Mouse (Mus musculus) neural tube, embryonic 15.5 days (tissue): ENCODE results near the gene Mettl9. TPM values are rescaled to one million over a fixed set of nuclear protein-coding genes. Genes with fewer than 3 reads are reported as not detected.

Experiments
- ATAC-seq: fragments of 200-750 bp; cut with Nextera tagmentation; 2 replicates; pipeline ENCODE4 v1.8.0; 2017; ENCODE audit warnings: mild to moderate bottlenecking, moderate TSS enrichment, moderate library complexity; ENCODE audit not compliant: low FRiP score
- H3K27ac ChIP-seq: fragments of 300-500 bp; sonication (generic); replicated peaks from 2 replicates; pipeline ENCODE4 v1.5.1; 2015; ENCODE audit warnings: mild to moderate bottlenecking, inconsistent platforms
- H3K27me3 ChIP-seq: fragments of 300-500 bp; sonication (generic); replicated peaks from 2 replicates; pipeline ENCODE4 v1.6.1; 2015; ENCODE audit warnings: inconsistent platforms
- H3K36me3 ChIP-seq: fragments of 300-500 bp; sonication (generic); 2 replicates; pipeline ENCODE4 v1.6.1; 2015; ENCODE audit warnings: inconsistent platforms
- H3K4me1 ChIP-seq: fragments of 300-500 bp; sonication (generic); 2 replicates; pipeline ENCODE4 v1.6.1; 2015; ENCODE audit warnings: inconsistent platforms
- H3K4me2 ChIP-seq: fragments of 300-500 bp; sonication (generic); 2 replicates; pipeline ENCODE4 v1.6.1; 2015; ENCODE audit warnings: inconsistent platforms, mild to moderate bottlenecking, moderate library complexity
- H3K4me3 ChIP-seq: fragments of 300-500 bp; sonication (generic); replicated peaks from 2 replicates; pipeline ENCODE4 v1.5.1; 2015; ENCODE audit warnings: mild to moderate bottlenecking, inconsistent platforms
- H3K9ac ChIP-seq: fragments of 300-500 bp; sonication (generic); replicated peaks from 2 replicates; pipeline ENCODE4 v1.6.1; 2015; ENCODE audit warnings: mild to moderate bottlenecking, inconsistent platforms
- H3K9me3 ChIP-seq: fragments of 300-500 bp; sonication (generic); replicated peaks from 2 replicates; pipeline ENCODE4 v1.6.1; 2016; ENCODE audit warnings: inconsistent platforms
- WGBS: fragments of 180-500 bp; shearing (Covaris S2); methylation state at CpG from one replicate; pipeline ENCODE4 v1.1.7; 2015; ENCODE audit warnings: mixed read lengths; 5-methylcytosine and 5-hydroxymethylcytosine counted together
- polyA plus RNA-seq: library from polyadenylated mRNA; unstranded; fragments of >200 nt; fragmentation: Nextera tagmentation; extraction: Ambion mirVana; gene quantifications from 2 replicates; pipeline ENCODE4 v1.2.1, GENCODE M21; 2015

The Mettl9 gene
- polyA plus RNA-seq, 1 experiment from 2014 or later, result 173 TPM

DNA sequence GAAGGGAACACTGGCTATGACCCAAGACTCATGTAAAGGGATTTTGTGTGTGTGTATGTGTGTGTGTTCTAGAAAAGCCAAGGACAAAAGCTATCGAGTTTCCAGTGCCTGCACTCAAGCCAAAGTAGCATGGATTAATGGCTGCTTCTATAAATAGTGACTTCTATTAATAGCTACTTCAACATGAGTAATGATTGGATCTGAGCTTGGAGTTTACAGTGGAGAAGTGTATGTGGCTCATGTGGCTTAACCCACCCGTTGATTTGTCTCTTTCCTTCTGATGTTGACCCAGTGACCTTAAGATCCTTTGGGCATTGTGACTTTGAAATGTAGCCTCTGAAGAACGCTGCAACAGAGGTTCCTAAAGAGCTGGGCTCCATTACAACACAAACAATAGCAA lies 77.1 kb downstream of the Mettl9 start:
- H3K9ac ChIP-seq, result no peak overlapping the region
- ATAC-seq, result no peak
- H3K4me3 ChIP-seq, result no peak overlapping the region
- no peaks in the 10 kb centered on the region for H3K4me1 ChIP-seq
- no peak overlapping the region for H3K27ac ChIP-seq
- no peak overlapping the region for H3K4me2 ChIP-seq
- H3K27me3 ChIP-seq, result no peaks in the 10 kb centered on the region
- no peaks in the 10 kb centered on the region for H3K9me3 ChIP-seq
- H3K36me3 ChIP-seq, result no peaks in the 10 kb centered on the region
- WGBS, result 55% methylated on average over 3 of the region's 3 CpGs

DNA sequence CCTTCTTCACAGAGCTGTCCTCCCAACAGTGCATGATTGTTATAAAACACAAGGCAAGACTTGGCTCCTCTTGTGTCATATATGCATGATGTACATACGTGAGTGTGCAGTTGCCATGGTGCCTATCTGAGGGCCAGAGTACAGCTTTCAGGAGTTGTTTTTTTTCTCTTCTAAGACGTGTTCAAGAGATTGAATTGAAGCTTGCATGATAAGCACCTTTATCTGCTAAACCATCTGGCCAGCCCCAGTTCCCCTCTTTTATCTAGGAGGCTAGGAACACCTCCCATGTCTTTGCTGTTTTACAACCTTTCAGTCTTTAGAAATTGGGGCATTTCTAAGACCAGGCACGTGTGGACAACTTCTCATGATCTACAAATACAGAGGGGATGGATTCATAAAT lies 77.5 kb downstream of the Mettl9 start:
- no peak overlapping the region for H3K4me3 ChIP-seq
- no peaks in the 10 kb centered on the region for H3K27me3 ChIP-seq
- no peaks in the 10 kb centered on the region for H3K4me1 ChIP-seq
- no peaks in the 10 kb centered on the region for H3K36me3 ChIP-seq
- 74% methylated on average over 3 of the region's 3 CpGs for WGBS
- no peak overlapping the region for H3K4me2 ChIP-seq
- no peaks in the 10 kb centered on the region for H3K9me3 ChIP-seq
- H3K9ac ChIP-seq, result no peak overlapping the region
- no peak overlapping the region for H3K27ac ChIP-seq
- ATAC-seq, result no peak

DNA sequence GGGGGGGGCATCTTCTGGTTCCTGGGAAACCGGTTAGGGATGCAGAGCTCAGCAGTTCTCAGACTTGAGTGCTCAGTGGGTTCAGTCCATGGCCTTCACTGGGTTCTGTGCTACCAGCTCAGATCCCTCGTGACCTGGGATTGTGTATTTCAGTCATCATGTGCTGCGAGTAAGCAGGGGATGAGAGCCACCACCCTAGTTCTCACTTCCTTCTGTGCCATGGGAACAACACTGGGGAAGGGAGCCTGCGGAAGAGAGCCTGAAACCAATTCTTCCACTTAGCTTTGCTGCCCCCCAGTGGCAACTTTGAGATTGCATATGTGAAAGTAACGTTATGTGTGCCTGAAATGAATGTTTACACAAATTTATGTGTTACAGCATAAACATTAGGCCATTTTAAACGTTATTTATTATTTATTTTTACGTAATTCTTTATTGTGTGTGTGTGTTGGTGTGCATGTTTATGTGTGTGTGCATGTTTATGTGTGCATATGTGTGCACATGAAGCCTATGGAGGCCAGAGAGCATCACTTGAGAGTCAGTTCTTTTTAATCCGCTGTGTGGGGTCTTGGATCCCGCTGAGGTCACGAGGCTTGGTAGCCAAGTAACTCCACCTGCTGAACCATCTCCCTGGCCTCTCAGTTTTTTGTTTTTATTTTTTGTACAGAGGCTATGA lies 86.0 kb downstream of the Mettl9 start:
- no peak overlapping the region for H3K27ac ChIP-seq
- no peaks in the 10 kb centered on the region for H3K36me3 ChIP-seq
- H3K9ac ChIP-seq, result no peak overlapping the region
- 13% methylated on average over 10 of the region's 10 CpGs for WGBS
- H3K9me3 ChIP-seq, result no peaks in the 10 kb centered on the region
- peak; percentile 78 for ATAC-seq
- H3K4me1 ChIP-seq, result peaks cover 2% of the 10 kb centered on the region; the same call in 1 of the 2 replicates
- H3K4me2 ChIP-seq, result 0 out of 2 replicates have a peak overlapping the region, but pooled peaks have one; percentile 15
- no peaks in the 10 kb centered on the region for H3K27me3 ChIP-seq
- H3K4me3 ChIP-seq, result no peak overlapping the region

Other genes starting within 250 kb of the Mettl9 start
- gene Gm5737, start 222.1 kb upstream of the Mettl9 start, polyA plus RNA-seq, result 0.14 TPM in 1 of 2 replicates, not detected in the other
- 33.5 and 40.6 TPM in 2 replicates for gene Eef2k, start 191.6 kb upstream of the Mettl9 start, polyA plus RNA-seq
- 23.4 and 26.4 TPM in 2 replicates for gene Polr3e, start 116.7 kb upstream of the Mettl9 start, polyA plus RNA-seq
- gene Cdr2, start 52.1 kb upstream of the Mettl9 start, polyA plus RNA-seq, result 14.0 and 14.5 TPM in 2 replicates
- 0.22 and 0.28 TPM in 2 replicates for gene Mfsd13b, start 51.9 kb upstream of the Mettl9 start, polyA plus RNA-seq
- gene Igsf6, start 40.1 kb downstream of the Mettl9 start, polyA plus RNA-seq, result 1.2 and 1.6 TPM in 2 replicates
- 0.11 and 0.31 TPM in 2 replicates for gene Otoa, start 47.2 kb downstream of the Mettl9 start, polyA plus RNA-seq